Mouse (Mus musculus) E14TG2a.4 (cell line): ENCODE measurements around the gene Slc50a1.

ENCODE experiments used
- H3K27me3 ChIP-seq: 2 replicates; pipeline ENCODE4 v1.6.1; 2014; ENCODE audit warnings: low read length, control low read depth; ENCODE audit not compliant: insufficient read depth
- H3K36me3 ChIP-seq: 2 replicates; pipeline ENCODE4 v1.6.1; 2014; ENCODE audit warnings: low read length, control low read depth; ENCODE audit not compliant: insufficient read depth
- H3K4me1 ChIP-seq: replicated peaks from 2 replicates; pipeline ENCODE4 v1.6.1; 2014; ENCODE audit warnings: low read depth, low read length, control low read depth
- H3K4me3 ChIP-seq: replicated peaks from 2 replicates; pipeline ENCODE4 v1.5.1; 2014; ENCODE audit warnings: mild to moderate bottlenecking, low read length
- H3K9me3 ChIP-seq: 2 replicates; pipeline ENCODE4 v1.6.1; 2014; ENCODE audit warnings: low read length, control low read depth
- CTCF ChIP-seq: conservative IDR thresholded peaks from 2 replicates; pipeline ENCODE4 v1.5.1; 2014; ENCODE audit warnings: low read length
- NANOG ChIP-seq: IDR thresholded peaks from 2 replicates; pipeline ENCODE4 v1.6.1; 2014; ENCODE audit warnings: borderline replicate concordance, low read length, mixed read lengths
- POU5F1 ChIP-seq: IDR thresholded peaks from 2 replicates; pipeline ENCODE4 v1.6.1; 2014; ENCODE audit warnings: low read length, borderline replicate concordance

The Slc50a1 gene

DNA sequence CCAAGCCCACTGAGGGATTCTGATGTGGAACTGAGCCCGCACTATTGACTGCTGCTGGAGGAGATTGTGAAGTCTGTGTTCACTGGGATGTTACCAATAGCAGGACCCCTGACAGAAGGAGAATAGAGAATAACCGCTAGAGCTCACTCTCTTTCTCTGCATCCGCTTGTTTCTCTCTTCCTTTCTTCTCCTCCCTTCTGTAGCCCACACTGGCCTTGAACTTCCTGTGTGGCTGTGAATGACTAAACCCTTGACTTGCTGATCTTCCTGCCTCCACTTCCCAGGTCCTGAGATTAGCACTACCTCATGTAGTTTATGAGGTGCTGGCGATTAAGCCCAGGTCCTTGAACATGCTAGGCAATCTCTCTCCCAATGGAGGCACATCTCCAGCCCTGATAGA lies 22.9 kb downstream of the Slc50a1 start:
- Histone ChIP-seq H3K9me3 (no peaks in the 10 kb centered on the region), H3K36me3 (peaks cover 24% of the 10 kb centered on the region), H3K4me1 (peaks cover 83% of the 10 kb centered on the region), H3K4me3 (peak overlapping the region; percentile 90), H3K27me3 (peaks cover 26% of the 10 kb centered on the region)
- TF ChIP-seq NANOG (no peak), CTCF (no peak)

DNA sequence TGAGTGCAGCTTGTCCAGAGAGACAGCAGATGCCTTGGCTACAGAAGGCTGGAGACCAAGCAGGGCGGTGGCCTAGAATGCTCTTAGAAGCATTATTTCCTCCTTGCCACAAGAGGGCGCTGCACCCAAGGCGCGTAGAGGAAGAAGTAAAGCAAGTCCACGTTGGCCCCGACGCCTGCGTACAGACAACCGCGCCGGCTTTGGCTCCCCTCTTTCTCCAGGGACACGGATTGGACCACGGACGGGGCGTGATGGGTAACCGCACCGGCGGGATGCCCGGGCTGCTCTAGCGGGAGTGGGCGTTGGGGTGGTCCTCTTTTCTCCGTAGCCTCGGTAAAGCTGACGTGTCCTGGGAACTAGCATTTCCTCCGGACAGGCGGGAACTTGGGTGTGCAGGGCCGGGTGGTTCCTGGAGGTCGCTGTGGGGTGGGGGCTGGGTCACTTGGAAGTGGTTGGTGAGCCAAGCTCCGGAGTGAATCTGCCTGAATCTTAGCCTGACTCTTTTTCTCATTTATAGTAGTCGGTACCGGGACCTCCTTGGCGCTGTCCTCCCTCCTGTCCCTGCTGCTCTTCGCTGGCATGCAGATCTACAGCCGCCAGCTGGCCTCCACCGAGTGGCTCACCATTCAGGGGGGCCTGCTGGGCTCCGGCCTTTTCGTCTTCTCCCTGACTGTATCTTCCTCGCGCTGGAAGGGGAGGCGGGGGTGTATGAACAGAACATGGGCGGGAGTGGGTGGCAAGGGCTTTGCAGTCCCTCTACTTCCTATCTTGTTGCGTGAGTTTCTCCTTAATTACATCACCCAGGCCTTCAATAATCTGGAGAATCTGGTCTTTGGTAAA lies 23.9 kb downstream of the Slc50a1 start, which contains the start of gene Trim46:
Trim46 (minus strand) TSS at position 49 of the 840 bp plus-strand sequence.
- Histone ChIP-seq H3K9me3 (no peaks in the 10 kb centered on the region), H3K4me1 (peaks cover 73% of the 10 kb centered on the region), H3K4me3 (peak within 1 kb of the TSS; percentile 90), H3K27me3 (peaks cover 32% of the 10 kb centered on the region), H3K36me3 (peaks cover 24% of the 10 kb centered on the region)
- TF ChIP-seq NANOG (no peak), CTCF (peak; percentile 86)

DNA sequence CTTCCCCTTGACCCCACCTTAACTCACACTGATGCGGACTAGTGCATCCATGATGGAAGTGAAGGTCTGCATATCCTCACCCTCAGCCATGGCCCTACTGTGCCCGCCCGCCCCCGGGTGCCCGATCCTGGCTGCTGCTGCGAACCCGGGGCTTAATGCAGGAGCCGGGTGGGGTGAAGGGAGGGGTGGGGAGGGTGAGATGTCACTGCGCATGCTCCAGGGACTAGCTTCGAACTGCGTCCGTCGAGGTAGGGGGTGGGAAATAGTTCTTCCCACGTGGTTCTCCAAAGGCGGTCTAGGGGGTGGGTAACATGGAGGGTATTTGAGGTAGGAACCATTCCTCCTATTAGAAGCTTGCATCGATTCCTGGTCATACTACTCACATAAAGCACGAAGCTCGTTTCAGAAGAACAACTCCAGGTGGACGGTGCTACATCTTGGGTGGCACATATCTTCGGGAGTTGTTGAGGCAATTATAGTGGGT lies 24.6 kb downstream of the Slc50a1 start, which contains the start of gene Krtcap2:
Krtcap2 (plus strand) TSS at position 279 of the 484 bp plus-strand sequence.
- TF ChIP-seq NANOG (no peak), CTCF (no peak), POU5F1 (no peak)
- Histone ChIP-seq H3K4me3 (peak within 1 kb of the TSS; percentile 90), H3K9me3 (no peaks in the 10 kb centered on the region), H3K36me3 (peaks cover 24% of the 10 kb centered on the region), H3K27me3 (peaks cover 35% of the 10 kb centered on the region), H3K4me1 (peaks cover 65% of the 10 kb centered on the region)

DNA sequence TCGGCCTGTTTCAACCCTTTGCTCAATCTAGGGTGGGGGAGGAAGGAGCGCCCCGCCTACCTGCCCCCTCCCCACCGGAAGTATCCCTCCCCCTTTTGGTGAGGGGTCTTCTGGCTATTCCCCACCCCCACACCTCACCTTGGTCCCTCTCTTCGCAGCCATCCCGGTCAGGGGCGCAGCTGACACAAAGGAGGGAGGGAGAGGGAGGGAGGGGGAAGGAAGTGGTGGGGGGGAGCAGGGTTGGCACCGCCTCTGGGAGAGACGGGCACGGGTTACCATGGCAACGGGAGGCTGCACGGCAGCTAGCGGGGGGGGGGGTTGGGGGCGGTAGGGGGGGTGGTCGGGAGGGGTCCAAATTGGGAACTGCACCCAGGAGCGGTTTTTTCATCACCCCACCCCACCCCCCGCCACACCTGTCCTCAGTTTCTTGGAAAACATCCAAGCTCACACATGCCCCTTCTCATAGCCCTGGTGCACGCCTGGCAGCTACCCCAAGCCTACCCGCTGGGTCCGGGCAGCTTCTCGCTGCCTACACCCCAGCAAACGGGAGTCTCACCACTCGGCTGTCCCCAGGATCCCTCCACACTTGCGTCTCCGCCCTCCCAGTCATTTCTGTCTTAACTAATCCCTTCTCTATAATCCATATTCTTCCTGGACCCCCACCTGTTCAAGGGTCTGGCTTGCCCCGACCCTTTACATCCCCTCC lies 25.2 kb downstream of the Slc50a1 start:
- Histone ChIP-seq H3K4me1 (peaks cover 59% of the 10 kb centered on the region), H3K27me3 (peaks cover 35% of the 10 kb centered on the region)
- TF ChIP-seq NANOG (no peak), POU5F1 (no peak), CTCF (no peak)

DNA sequence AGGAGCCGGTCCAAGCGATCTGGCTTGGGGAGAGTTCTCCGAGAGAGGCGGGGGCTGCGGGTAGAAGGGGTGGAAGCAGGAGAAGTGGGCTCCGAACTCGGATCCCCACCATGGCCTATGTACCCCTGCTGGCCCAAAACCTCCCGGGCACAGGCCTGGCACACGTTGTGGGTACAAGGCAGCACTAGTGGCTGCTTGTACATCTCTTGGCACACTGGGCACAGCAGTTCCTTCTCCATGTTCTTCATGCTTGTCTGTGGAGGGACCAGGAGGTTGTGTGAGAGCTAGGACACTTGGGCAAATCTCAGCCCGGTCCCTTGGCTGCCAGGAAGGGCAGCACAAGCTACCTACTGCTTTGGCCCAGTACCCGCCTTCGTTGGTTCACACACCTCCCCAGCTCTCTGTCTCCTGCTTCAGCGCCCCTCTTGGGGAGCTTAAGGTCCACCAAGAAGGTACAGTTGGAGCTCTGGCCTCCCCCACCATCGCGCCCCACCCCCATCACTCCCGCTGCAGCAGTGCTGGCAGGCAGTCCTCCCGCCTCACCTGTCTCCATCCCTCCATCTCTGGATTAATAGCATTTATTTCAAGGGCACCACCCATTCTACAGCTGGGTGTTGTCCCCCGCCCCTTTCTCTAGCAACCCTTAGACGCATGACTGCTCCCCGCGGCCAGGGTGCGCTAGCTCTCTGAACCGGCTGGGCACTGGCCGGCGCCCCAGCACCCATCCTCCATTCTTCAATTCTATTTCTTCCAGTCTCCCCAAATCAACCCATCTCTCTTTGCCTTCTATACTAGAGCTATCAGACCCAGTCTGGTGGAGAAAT lies 26.0 kb downstream of the Slc50a1 start:
- Histone ChIP-seq H3K27me3 (peaks cover 42% of the 10 kb centered on the region), H3K4me1 (peaks cover 52% of the 10 kb centered on the region), H3K36me3 (peaks cover 20% of the 10 kb centered on the region), H3K9me3 (no peaks in the 10 kb centered on the region), H3K4me3 (peak overlapping the region; percentile 65)
- TF ChIP-seq CTCF (no peak), NANOG (no peak), POU5F1 (no peak)

More for the DNA sequence above, 25.2 kb downstream of the Slc50a1 start:
- Histone ChIP-seq H3K9me3 (no peaks in the 10 kb centered on the region), H3K4me3 (peak overlapping the region; percentile 90), H3K36me3 (peaks cover 24% of the 10 kb centered on the region)

DNA sequence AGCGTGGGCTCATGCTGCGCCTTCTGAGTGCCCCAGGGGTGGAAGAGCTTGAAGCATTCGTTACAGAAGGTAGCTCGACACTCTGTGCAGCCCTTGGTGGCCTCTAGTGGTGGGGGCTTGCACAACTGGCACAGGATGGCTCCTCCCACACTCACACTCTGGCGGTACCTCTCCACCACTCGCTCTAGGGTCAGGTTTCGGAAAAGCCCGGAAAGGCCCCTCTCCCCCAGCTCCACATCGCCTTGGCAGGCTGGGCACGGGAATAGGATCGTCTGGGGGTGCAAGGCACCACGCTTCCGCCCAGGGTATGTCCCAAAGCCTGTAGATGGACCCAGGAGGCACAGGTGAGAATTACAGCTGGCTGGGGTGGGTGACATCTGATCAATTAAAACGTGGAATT lies 26.8 kb downstream of the Slc50a1 start:
- TF ChIP-seq NANOG = no peak
- TF ChIP-seq CTCF = no peak; the same call in none of the 2 replicates
- no peak for TF ChIP-seq POU5F1
- Histone ChIP-seq H3K4me1 (peaks cover 56% of the 10 kb centered on the region), H3K9me3 (no peaks in the 10 kb centered on the region), H3K4me3 (peak overlapping the region; percentile 65), H3K36me3 (peaks cover 13% of the 10 kb centered on the region), H3K27me3 (peaks cover 49% of the 10 kb centered on the region)

DNA sequence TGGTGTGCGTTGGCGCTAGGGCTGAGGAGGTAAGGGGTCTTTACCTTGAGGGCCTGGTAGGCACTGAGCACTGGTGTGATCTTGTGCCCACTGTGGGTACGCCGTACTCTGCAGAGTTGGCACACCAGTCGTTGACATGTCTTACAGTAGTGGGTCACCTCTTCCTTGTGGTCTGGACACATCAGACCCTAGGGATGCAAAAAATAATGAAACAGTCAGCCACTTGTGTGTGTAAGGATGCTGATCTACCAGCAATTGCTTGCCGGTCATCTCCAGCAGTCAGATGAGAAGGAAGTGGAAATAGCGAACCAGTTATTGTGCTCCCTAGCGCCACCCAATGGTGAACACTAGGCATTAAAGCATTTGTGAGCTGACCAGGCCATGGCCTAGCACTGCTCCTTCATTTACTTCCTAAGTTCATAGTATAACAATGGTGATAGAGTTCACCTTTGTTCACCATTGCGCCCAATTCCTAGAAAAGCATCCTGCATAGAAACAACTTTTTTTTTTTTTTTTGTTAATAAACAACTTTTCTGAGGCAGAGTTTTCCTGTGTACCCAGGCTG lies 28.0 kb downstream of the Slc50a1 start:
- TF ChIP-seq NANOG (no peak), CTCF (peak; percentile 69), POU5F1 (no peak)
- peaks cover 57% of the 10 kb centered on the region for H3K4me1 ChIP-seq
- no peaks in the 10 kb centered on the region for H3K9me3 ChIP-seq
- H3K4me3 ChIP-seq = no peak overlapping the region
- H3K27me3 ChIP-seq = peaks cover 61% of the 10 kb centered on the region
- H3K36me3 ChIP-seq = peaks cover under 1% of the 10 kb centered on the region; the same call in 1 of the 2 replicates
